Mouse (Mus musculus) lung, adult 2 months (tissue): ENCODE results near the gene Peak1.

ENCODE experiments used
- CTCF ChIP-seq: fragments of 200-500 bp; IDR thresholded peaks from 2 replicates; pipeline ENCODE4 v1.5.1; 2011; ENCODE audit warnings: mild to moderate bottlenecking, low read length, control low read depth; ENCODE audit not compliant: insufficient read depth
- POLR2A ChIP-seq: fragments of 200-500 bp; IDR thresholded peaks from 2 replicates; pipeline ENCODE4 v1.6.1; 2011; ENCODE audit warnings: low read depth, mild to moderate bottlenecking, control low read depth, low read length, borderline replicate concordance; ENCODE audit errors: extremely low read depth

DNA sequence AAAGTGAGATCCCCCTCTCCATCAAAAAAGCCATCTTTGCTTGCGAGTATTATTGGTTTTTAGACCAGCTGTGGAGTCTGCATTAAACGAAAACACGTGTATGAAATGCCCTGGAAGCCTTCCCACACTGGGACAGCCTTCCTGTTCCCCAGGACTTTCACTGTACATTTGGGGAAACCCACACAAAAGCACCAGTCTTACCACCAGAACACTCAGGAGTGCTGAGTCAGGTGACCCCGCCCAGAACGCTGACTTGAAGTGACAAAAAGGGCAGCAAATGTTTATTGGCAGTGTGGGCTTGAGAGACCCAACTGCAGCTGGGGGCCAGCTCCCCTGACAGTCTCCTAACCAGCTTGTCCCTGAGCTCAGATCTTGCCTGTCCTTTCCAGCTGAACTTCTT is 251.7 kb downstream of the Peak1 start:
- TF ChIP-seq POLR2A (no peak), CTCF (no peak)
